Comparison of ENCODE assay signal across 22 mouse cellular contexts in the genomic region with DNA sequence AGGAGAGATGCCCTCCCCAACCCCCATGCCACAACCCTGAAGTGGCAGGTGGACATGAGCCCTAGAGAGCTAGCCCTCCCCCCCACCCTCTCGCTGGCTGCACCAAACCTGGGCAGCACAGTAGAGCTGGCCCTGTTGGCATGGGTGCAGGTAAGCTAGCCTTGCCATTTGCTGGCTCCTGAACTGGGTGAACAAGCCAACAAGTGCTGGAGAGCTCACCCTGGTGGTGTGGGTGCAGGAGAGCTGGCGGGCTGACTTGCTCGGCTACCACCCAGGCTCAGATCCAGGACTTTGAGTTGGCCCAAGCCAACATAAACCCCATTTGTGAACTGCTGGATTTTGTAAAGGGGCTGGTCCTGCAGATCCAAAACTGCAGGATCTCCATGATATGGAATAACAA.
DNase-seq lines count a peak whose midpoint lies in the region; ATAC-seq and TF ChIP-seq lines count a peak whose summit lies in the region.
"Had no signal": no experiment of that assay in that cellular context is flagged by ENCODE, and none has a peak within 500 bp of the region (broad histone marks: within the 10 kb centered on the region; RNA-seq: fewer than 3 reads in every experiment).

No protein-coding gene starts in this region.

- peak; percentile 17; the same call in 1 of the 2 replicates for ATAC-seq in hindbrain, embryonic 16.5 days
- ATAC-seq in hindbrain, embryonic 14.5 days (ENCODE audit: low FRiP score) = no peak
- ATAC-seq in frontal cortex, adult (ENCODE audit: low TSS enrichment) = no peak
- ATAC-seq: forebrain, embryonic 15.5 days; intestine, embryonic 16.5 days had no signal

- H3K36me3 ChIP-seq in hindbrain, embryonic 16.5 days (ENCODE audit: control insufficient read depth, insufficient read depth, low read length) = no peaks in the 10 kb centered on the region
- H3K36me3 ChIP-seq in hindbrain, embryonic 14.5 days (replicated peaks; ENCODE audit: control insufficient read depth, insufficient read depth) = no peaks in the 10 kb centered on the region
- H3K36me3 ChIP-seq: embryonic facial prominence, embryonic 13.5 days; forebrain, embryonic 15.5 days; hindbrain, embryonic 12.5 days; kidney, embryonic 15.5 days; limb, embryonic 13.5 days; liver, embryonic 15.5 days; midbrain, embryonic 12.5 days; neural tube, embryonic 12.5 days had no signal

- 47% methylated on average over 3 of the region's 3 CpGs for WGBS in cerebellum, adult 2 months
- WGBS in hindbrain, embryonic 16.5 days = 100% methylated on average over 3 of the region's 3 CpGs
- 100% methylated on average over 3 of the region's 3 CpGs for WGBS in hindbrain, embryonic 14.5 days

- no peak overlapping the region for H3K27ac ChIP-seq in cerebellum, adult 2 months (ENCODE audit: insufficient read depth, low read length)
- H3K27ac ChIP-seq in hindbrain, embryonic 16.5 days (ENCODE audit: low read depth, low read length) = no peak overlapping the region
- H3K27ac ChIP-seq in hindbrain, embryonic 14.5 days = no peak overlapping the region
- H3K27ac ChIP-seq: embryonic facial prominence, embryonic 13.5 days; forebrain, embryonic 15.5 days; hindbrain, embryonic 12.5 days; kidney, embryonic 15.5 days; limb, embryonic 13.5 days; liver, embryonic 15.5 days; midbrain, embryonic 12.5 days; neural tube, embryonic 12.5 days had no signal

- H3K9me3 ChIP-seq in hindbrain, embryonic 16.5 days (ENCODE audit: control insufficient read depth, low read length) = no peaks in the 10 kb centered on the region
- no peaks in the 10 kb centered on the region for H3K9me3 ChIP-seq in hindbrain, embryonic 14.5 days (ENCODE audit: control insufficient read depth, low read length)
- H3K9me3 ChIP-seq: embryonic facial prominence, embryonic 13.5 days; forebrain, embryonic 15.5 days; hindbrain, embryonic 12.5 days; kidney, embryonic 15.5 days; limb, embryonic 13.5 days; liver, embryonic 15.5 days; midbrain, embryonic 12.5 days; neural tube, embryonic 12.5 days had no signal

- TF ChIP-seq POLR2A in cerebellum, adult 2 months (IDR thresholded peaks at IDR 0.05; ENCODE audit: borderline replicate concordance, insufficient read depth, low read length) = no peak

- no peak overlapping the region for H3K9ac ChIP-seq in hindbrain, embryonic 16.5 days (ENCODE audit: low read depth, low read length)
- H3K9ac ChIP-seq in hindbrain, embryonic 14.5 days = no peak overlapping the region
- H3K9ac ChIP-seq: embryonic facial prominence, embryonic 13.5 days; forebrain, embryonic 15.5 days; hindbrain, embryonic 12.5 days; kidney, embryonic 15.5 days; limb, embryonic 13.5 days; liver, embryonic 15.5 days; midbrain, embryonic 12.5 days; neural tube, embryonic 12.5 days had no signal

- no peak for TF ChIP-seq CTCF in cerebellum, adult 2 months (IDR thresholded peaks at IDR 0.05; ENCODE audit: borderline replicate concordance, insufficient read depth, low read depth, low read length)

- no peak overlapping the region for H3K4me3 ChIP-seq in cerebellum, adult 2 months (replicated peaks; ENCODE audit: insufficient read depth, low read depth, low read length)
- no peak overlapping the region for H3K4me3 ChIP-seq in hindbrain, embryonic 16.5 days (ENCODE audit: low read length)
- H3K4me3 ChIP-seq in hindbrain, embryonic 14.5 days (replicated peaks; ENCODE audit: low read length) = no peak overlapping the region
- H3K4me3 ChIP-seq: embryonic facial prominence, embryonic 13.5 days; forebrain, embryonic 15.5 days; hindbrain, embryonic 12.5 days; kidney, embryonic 15.5 days; limb, embryonic 13.5 days; liver, embryonic 15.5 days; midbrain, embryonic 12.5 days; neural tube, embryonic 12.5 days had no signal

- no peaks in the 10 kb centered on the region for H3K27me3 ChIP-seq in cerebellum, adult 2 months (ENCODE audit: control insufficient read depth, insufficient read depth, low read length)
- no peaks in the 10 kb centered on the region for H3K27me3 ChIP-seq in hindbrain, embryonic 16.5 days (replicated peaks; ENCODE audit: control insufficient read depth, insufficient read depth, low read length)
- no peaks in the 10 kb centered on the region for H3K27me3 ChIP-seq in hindbrain, embryonic 14.5 days (ENCODE audit: control insufficient read depth, insufficient read depth, low read length)
- H3K27me3 ChIP-seq: embryonic facial prominence, embryonic 13.5 days; forebrain, embryonic 15.5 days; hindbrain, embryonic 12.5 days; kidney, embryonic 15.5 days; limb, embryonic 13.5 days; liver, embryonic 15.5 days; midbrain, embryonic 12.5 days; neural tube, embryonic 12.5 days had no signal

- DNase-seq in cerebellum, adult 2 months = peak; percentile 31 to 62
- DNase-seq in cerebellum, adult 9-10 months = no peak
- no peak for DNase-seq in hindbrain, embryonic 14.5 days (ENCODE audit: low spot score)
- peak; percentile 27 to 48 for DNase-seq in cerebellum, postnatal 25 days
- DNase-seq in gastrocnemius, postnatal 10 days = peak; percentile 55
- DNase-seq: heart, postnatal 10 days; kidney, postnatal 4 days; lung, postnatal 10 days; spleen, adult 18-20 months; thymus, postnatal 36 days had no signal

- peaks cover 11% of the 10 kb centered on the region for H3K4me1 ChIP-seq in cerebellum, adult 2 months (ENCODE audit: control insufficient read depth, insufficient read depth, low read length)
- no peaks in the 10 kb centered on the region; the same call in 1 of the 2 replicates for H3K4me1 ChIP-seq in hindbrain, embryonic 16.5 days (ENCODE audit: control insufficient read depth, insufficient read depth, low read depth, low read length)
- 0 out of 2 replicates have a peak, but pooled peaks cover 6% of the 10 kb centered on the region for H3K4me1 ChIP-seq in hindbrain, embryonic 14.5 days (replicated peaks; ENCODE audit: control insufficient read depth, insufficient read depth, low read length)
- H3K4me1 ChIP-seq: forebrain, embryonic 15.5 days; hindbrain, embryonic 12.5 days; limb, embryonic 13.5 days; liver, embryonic 15.5 days; midbrain, embryonic 12.5 days; neural tube, embryonic 12.5 days had no signal

- no peak overlapping the region for H3K4me2 ChIP-seq in hindbrain, embryonic 16.5 days (ENCODE audit: low read length)
- H3K4me2 ChIP-seq in hindbrain, embryonic 14.5 days (replicated peaks) = no peak overlapping the region
- H3K4me2 ChIP-seq: embryonic facial prominence, embryonic 13.5 days; forebrain, embryonic 15.5 days; heart, embryonic 11.5 days; hindbrain, embryonic 12.5 days; kidney, embryonic 15.5 days; limb, embryonic 13.5 days; liver, embryonic 15.5 days; midbrain, embryonic 12.5 days; neural tube, embryonic 12.5 days had no signal

Comparison
In these comparisons a context has a peak if more than half of its experiments do, and no peak if none do; other contexts are left out.
1. DNase-seq: peak in cerebellum, adult 2 months (2 of 2), cerebellum, postnatal 25 days (2 of 2) and gastrocnemius, postnatal 10 days (single experiment); none in cerebellum, adult 9-10 months (single experiment) and hindbrain, embryonic 14.5 days (single experiment).